Mouse (Mus musculus): Measurements from ENCODE around the gene Txnip.
"Not testable (repeated sequence)": the region's sequence is repeated elsewhere in the genome, so short reads cannot be mapped to it uniquely, and the experiment has no call there.

The Txnip gene

DNA sequence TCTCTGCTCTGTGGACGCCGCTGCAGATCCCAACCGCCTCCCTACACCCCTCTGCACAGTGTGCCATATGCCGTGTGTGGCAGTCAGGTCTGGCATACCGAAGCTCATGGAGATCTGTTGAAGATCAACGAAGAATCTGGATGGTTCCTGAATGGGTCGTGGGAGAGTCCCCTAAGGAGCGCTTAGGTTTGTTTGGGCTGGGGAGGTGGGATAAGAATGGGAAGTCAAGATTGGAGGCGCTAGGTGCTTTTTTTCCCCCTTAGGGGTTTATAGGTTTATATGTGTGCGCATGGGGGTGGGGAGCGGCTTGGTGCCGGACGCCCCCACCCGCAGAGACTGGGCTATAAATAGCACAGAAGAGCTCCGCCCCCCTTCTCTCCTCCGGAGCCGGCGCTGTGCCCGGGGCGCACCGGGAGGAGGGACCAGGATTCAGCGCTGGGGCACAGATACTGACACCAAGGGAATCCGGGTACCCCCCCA lies 38.5 kb downstream of the Txnip start, which contains the start of gene Ankrd34a:
TSS of gene Ankrd34a (plus strand) at position 409 of the 480 bp plus-strand sequence.
- peak; percentile 48 for DNase-seq

DNA sequence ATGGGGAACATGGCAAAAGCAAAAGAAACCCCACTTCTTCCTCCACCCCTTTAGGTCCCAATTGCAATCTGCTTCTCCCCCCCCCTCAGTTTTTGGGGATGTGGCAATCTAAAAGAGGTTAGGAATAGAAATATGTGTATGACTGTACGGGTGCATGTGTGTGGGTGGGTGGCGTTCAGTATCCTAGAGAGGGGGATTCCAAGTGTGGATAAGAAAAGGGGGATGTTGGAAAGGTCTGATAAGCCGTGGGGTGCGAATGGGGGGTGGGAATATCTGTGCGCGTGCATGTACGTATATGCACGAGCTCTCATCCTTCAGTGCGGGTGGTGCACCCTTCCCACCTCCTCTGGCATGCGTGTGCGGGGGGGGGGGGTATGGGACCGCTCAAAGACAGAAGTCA lies 39.1 kb downstream of the Txnip start:
- no peak for DNase-seq

GRCm38 (mm10) chr3:96597435-96597891 lies 39.7 kb downstream of the Txnip start:
- peak; percentile 37 for DNase-seq

GRCm38 (mm10) chr3:96598156-96599068 lies 40.7 kb downstream of the Txnip start:
- DNase-seq = peak; percentile 47

GRCm38 (mm10) chr3:96599069-96599393 lies 41.3 kb downstream of the Txnip start:
- DNase-seq = no peak

- no peak for DNase-seq
These were observed 41.7 kb downstream of the Txnip start for GRCm38 (mm10) chr3:96599411-96599810.

GRCm38 (mm10) chr3:96600639-96601250 lies 43.0 kb downstream of the Txnip start, which contains the start of gene Lix1l:
TSS of gene Lix1l (plus strand) at chr3:96601149.
- peak; percentile 89 for DNase-seq

GRCm38 (mm10) chr3:96601251-96601787 lies 43.6 kb downstream of the Txnip start:
- no peak for DNase-seq

DNA sequence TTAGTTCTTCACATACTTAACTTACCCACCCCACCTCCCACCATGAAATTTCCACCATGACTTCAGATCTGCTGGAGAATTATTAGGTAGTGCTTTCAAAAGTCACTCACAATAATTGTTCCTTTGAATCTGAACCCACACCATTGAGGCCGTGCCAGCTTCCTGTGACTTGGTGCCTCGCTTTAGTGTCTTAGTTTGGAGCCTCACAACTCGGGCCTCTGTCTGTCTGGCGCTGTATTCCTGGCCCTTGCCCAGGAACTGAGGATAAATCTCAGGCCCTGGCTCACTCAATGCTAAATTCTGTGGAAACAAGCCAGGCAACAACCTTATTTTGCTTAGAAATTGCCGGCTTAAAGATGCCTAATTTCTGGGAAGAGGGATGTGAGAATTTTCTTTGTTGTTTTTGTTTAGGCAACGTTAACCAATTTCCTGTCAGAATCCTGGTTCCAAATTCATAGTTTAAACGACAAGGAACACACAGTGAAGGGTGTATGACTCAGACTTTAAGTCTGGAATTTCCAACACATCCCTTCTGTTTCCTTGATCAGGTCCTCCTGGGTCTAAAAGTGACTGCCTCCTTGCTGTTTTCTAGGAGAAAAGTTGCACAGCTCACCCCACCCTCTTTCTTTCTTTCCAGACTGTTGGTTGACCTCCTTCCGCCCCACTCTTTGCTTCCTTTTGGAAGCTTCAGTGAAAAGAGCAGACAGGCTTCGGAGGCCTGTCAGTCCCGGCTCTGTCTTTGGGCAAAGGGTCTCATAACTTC lies 44.4 kb downstream of the Txnip start:
- no peak for DNase-seq

DNA sequence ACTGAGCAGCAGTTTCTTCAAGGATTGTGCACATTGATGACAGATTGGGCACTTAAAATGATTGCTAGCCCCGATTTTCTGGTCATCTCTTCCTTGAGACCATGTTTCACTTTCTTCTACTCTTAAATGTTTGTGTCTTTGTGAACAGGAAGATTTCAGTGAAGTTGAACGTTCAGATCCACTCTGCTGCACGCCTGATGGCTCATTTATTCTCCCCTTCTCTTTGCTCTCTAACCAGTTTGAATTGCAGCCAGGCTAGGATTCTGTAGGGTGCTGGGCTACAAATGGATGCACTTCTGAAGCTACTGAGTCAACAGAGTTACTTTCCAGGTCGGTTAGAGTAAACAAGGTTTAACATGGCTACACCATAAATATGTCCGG lies 44.9 kb downstream of the Txnip start:
- DNase-seq = no peak

DNA sequence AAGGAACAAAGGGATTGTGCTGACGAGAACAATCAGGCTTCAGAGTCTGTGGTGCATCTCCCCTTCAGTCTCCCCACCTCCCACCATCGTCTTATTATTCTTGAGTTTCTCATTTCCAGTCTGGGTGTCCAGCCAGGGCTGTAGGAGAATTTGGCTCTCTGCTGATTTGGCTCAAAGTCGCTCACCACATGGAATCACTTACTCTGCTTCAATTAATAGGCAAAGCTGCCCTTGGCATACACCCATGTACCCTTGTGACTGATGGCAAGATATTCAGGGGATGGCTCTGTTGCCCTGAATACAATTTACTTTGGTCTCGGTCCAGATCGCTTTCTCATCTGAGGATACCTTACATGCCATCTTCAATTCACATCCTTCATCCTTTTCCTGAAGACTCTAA lies 45.6 kb downstream of the Txnip start:
- DNase-seq = no peak

- DNase-seq = not testable (repeated sequence)
These were observed 48.2 kb downstream of the Txnip start for GRCm38 (mm10) chr3:96606007-96606406.

GRCm38 (mm10) chr3:96606618-96607017 lies 48.9 kb downstream of the Txnip start:
- DNase-seq = no peak
